In genomic region chr5:97125459-97125970, GRCm38 (mm10) we compare ENCODE assay signal across 10 mouse cellular contexts. TPM values are rescaled to one million over a fixed set of nuclear protein-coding genes. Genes with fewer than 3 reads are reported as not detected.
DNase-seq lines count a peak whose midpoint lies in the region; ATAC-seq and TF ChIP-seq lines count a peak whose summit lies in the region.
"Had no signal": no experiment of that assay in that cellular context is flagged by ENCODE, and none has a peak within 500 bp of the region (broad histone marks: within the 10 kb centered on the region; RNA-seq: fewer than 3 reads in every experiment).

No protein-coding gene starts in this region.

- H3K27ac ChIP-seq in hindbrain, embryonic 12.5 days: no peak overlapping the region
- no peak overlapping the region for H3K27ac ChIP-seq in hindbrain, embryonic 10.5 days
- 0 out of 2 replicates have a peak overlapping the region, but pooled peaks have one; percentile 1 for H3K27ac ChIP-seq in lung, embryonic 16.5 days (ENCODE audit: low read length)
- H3K27ac ChIP-seq in hindbrain, postnatal 0 days: no peak overlapping the region
- H3K27ac ChIP-seq: embryonic facial prominence, embryonic 15.5 days; liver, embryonic 14.5 days had no signal

- no peaks in the 10 kb centered on the region for H3K36me3 ChIP-seq in hindbrain, embryonic 12.5 days
- H3K36me3 ChIP-seq in hindbrain, embryonic 10.5 days: no peaks in the 10 kb centered on the region
- H3K36me3 ChIP-seq in lung, embryonic 16.5 days (ENCODE audit: control insufficient read depth, insufficient read depth, low read length): no peaks in the 10 kb centered on the region
- no peaks in the 10 kb centered on the region for H3K36me3 ChIP-seq in hindbrain, postnatal 0 days (ENCODE audit: insufficient read depth, low read length)
- H3K36me3 ChIP-seq: embryonic facial prominence, embryonic 15.5 days had no signal

- H3K27me3 ChIP-seq in hindbrain, embryonic 12.5 days: no peaks in the 10 kb centered on the region; the same call in 1 of the 2 replicates
- peaks cover 3% of the 10 kb centered on the region; the same call in 1 of the 2 replicates for H3K27me3 ChIP-seq in hindbrain, embryonic 10.5 days (ENCODE audit: insufficient read depth, poor library complexity, severe bottlenecking)
- H3K27me3 ChIP-seq in lung, embryonic 16.5 days (ENCODE audit: control insufficient read depth, insufficient read depth, low read depth, low read length): peaks cover 3% of the 10 kb centered on the region; the same call in 1 of the 2 replicates
- H3K27me3 ChIP-seq in hindbrain, postnatal 0 days (ENCODE audit: insufficient read depth, low read length): no peaks in the 10 kb centered on the region

- H3K9ac ChIP-seq in hindbrain, embryonic 12.5 days: no peak overlapping the region
- H3K9ac ChIP-seq in lung, embryonic 16.5 days (ENCODE audit: low read length): no peak overlapping the region
- no peak overlapping the region for H3K9ac ChIP-seq in hindbrain, postnatal 0 days (replicated peaks; ENCODE audit: low read length)
- H3K9ac ChIP-seq: embryonic facial prominence, embryonic 15.5 days; liver, embryonic 14.5 days had no signal

- no peak overlapping the region for H3K4me3 ChIP-seq in hindbrain, embryonic 12.5 days
- no peak overlapping the region for H3K4me3 ChIP-seq in hindbrain, embryonic 10.5 days
- no peak overlapping the region for H3K4me3 ChIP-seq in lung, embryonic 16.5 days (ENCODE audit: low read length)
- H3K4me3 ChIP-seq in hindbrain, postnatal 0 days (ENCODE audit: low read length): no peak overlapping the region
- H3K4me3 ChIP-seq: embryonic facial prominence, embryonic 15.5 days had no signal

- ATAC-seq in hindbrain, embryonic 12.5 days (ENCODE audit: low FRiP score): peak; percentile 54; the same call in 1 of the 2 replicates
- ATAC-seq in lung, embryonic 16.5 days (ENCODE audit: low read depth): peak; percentile 23; the same call in 1 of the 2 replicates
- peak; percentile 43 for ATAC-seq in hindbrain, postnatal 0 days
- no peak for ATAC-seq in cerebellum, adult (ENCODE audit: insufficient number of reproducible peaks, low FRiP score, low TSS enrichment)

- H3K9me3 ChIP-seq in hindbrain, embryonic 12.5 days (replicated peaks): no peaks in the 10 kb centered on the region
- H3K9me3 ChIP-seq in hindbrain, embryonic 10.5 days: no peaks in the 10 kb centered on the region
- H3K9me3 ChIP-seq in lung, embryonic 16.5 days (ENCODE audit: control insufficient read depth, low read length): no peaks in the 10 kb centered on the region
- H3K9me3 ChIP-seq in hindbrain, postnatal 0 days (ENCODE audit: low read length): no peaks in the 10 kb centered on the region
- H3K9me3 ChIP-seq: embryonic facial prominence, embryonic 15.5 days had no signal

- WGBS in hindbrain, embryonic 12.5 days: 80% methylated on average over 10 of the region's 10 CpGs
- 73% methylated on average over 10 of the region's 10 CpGs for WGBS in hindbrain, embryonic 10.5 days
- WGBS in lung, embryonic 16.5 days: 50% methylated on average over 10 of the region's 10 CpGs
- WGBS in hindbrain, postnatal 0 days: 70% methylated on average over 10 of the region's 10 CpGs

- no peak for TF ChIP-seq CTCF in hindbrain, postnatal 0 days (IDR thresholded peaks at IDR 0.05; ENCODE audit: low read depth)

- H3K4me2 ChIP-seq in hindbrain, embryonic 12.5 days (replicated peaks): no peak overlapping the region
- peak overlapping the region; percentile 29; the same call in 1 of the 2 replicates for H3K4me2 ChIP-seq in lung, embryonic 16.5 days (ENCODE audit: low read depth, low read length)
- no peak overlapping the region for H3K4me2 ChIP-seq in hindbrain, postnatal 0 days (ENCODE audit: low read depth, low read length)
- H3K4me2 ChIP-seq: embryonic facial prominence, embryonic 15.5 days had no signal

- no peak for DNase-seq in hindbrain, embryonic 10.5 days (ENCODE audit: low spot score)
- no peak for DNase-seq in lung, postnatal 25 days (ENCODE audit: low spot score)
- peak; percentile 65 for DNase-seq in MN1 (ENCODE audit: low spot score)
- DNase-seq in hindbrain, postnatal 0 days (ENCODE audit: low spot score): no peak
- DNase-seq in right cerebral cortex, postnatal 10 days (ENCODE audit: low spot score in 2 of 2): no peak

- no peaks in the 10 kb centered on the region for H3K4me1 ChIP-seq in hindbrain, embryonic 12.5 days
- no peaks in the 10 kb centered on the region for H3K4me1 ChIP-seq in hindbrain, embryonic 10.5 days (replicated peaks)
- H3K4me1 ChIP-seq in lung, embryonic 16.5 days (replicated peaks; ENCODE audit: control insufficient read depth, insufficient read depth, low read length): no peaks in the 10 kb centered on the region
- H3K4me1 ChIP-seq in hindbrain, postnatal 0 days (ENCODE audit: insufficient read depth, low read length): no peaks in the 10 kb centered on the region
- H3K4me1 ChIP-seq: embryonic facial prominence, embryonic 15.5 days had no signal

RNA-seq across cellular contexts. Expression of gene Paqr3, which starts 14.1 kb away (rescaled TPM):
- polyA plus RNA-seq in hindbrain, embryonic 12.5 days (2016; fragmentation: Nextera tagmentation; extraction: Ambion mirVana): 20.5 and 21.8 TPM in 2 replicates
- 9.8 and 12.9 TPM in 2 replicates for polyA plus RNA-seq in hindbrain, embryonic 10.5 days (2016; fragmentation: Nextera tagmentation; extraction: Ambion mirVana)
- 1.8 and 2.7 TPM in 2 replicates for polyA plus RNA-seq in lung, embryonic 16.5 days (2015; fragmentation: Nextera tagmentation; extraction: Ambion mirVana)
- 44.7 and 45.3 TPM in 2 replicates for total RNA-seq in hindbrain, postnatal 0 days (2014; rRNA removed)
- polyA plus RNA-seq in hindbrain, postnatal 0 days (2015; fragmentation: Nextera tagmentation; extraction: Ambion mirVana): 9.8 and 11.6 TPM in 2 replicates
